Mouse (Mus musculus) bone marrow macrophage, adult 2 months (primary cell): ENCODE measurements around the gene Chst11.

Source experiments
- CTCF ChIP-seq: IDR thresholded peaks from 2 replicates; pipeline ENCODE4 v1.5.1; 2012; ENCODE audit warnings: low read depth, mild to moderate bottlenecking, low read length, moderate library complexity
- POLR2A ChIP-seq: IDR thresholded peaks from 2 replicates; pipeline ENCODE4 v1.6.1; 2012; ENCODE audit warnings: mild to moderate bottlenecking, low read depth, low read length, borderline replicate concordance

DNA sequence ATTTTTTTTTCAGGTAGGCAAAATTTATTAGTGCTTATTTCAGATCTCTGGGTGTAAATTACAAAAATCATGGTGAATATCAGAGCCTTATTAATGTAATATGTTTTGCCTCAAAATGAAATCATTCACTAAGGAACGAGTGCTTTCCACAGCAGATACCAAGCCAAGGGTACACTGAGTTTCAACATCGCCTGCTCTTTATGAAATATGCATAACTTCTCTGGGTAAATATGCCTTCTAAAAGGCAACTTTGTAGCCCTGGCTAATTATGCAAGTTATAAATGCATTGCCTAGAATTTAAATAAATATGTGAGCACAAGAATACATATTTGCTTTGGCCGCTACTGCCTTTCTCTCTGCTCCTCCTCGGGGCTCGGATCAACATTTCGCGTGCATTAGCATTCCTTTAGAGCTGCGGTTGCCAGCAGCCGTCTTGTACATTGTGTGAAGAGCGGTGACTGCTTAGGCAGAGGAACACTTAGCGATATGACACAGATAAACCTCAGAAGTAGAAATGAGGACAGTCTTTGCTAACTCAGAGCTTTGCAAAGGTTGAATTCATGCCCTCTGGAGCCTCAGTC lies 256.9 kb downstream of the Chst11 start:
- TF ChIP-seq CTCF (no peak), POLR2A (no peak)
